Mouse (Mus musculus): ENCODE data around the gene A030005K14Rik.

The A030005K14Rik gene

DNA sequence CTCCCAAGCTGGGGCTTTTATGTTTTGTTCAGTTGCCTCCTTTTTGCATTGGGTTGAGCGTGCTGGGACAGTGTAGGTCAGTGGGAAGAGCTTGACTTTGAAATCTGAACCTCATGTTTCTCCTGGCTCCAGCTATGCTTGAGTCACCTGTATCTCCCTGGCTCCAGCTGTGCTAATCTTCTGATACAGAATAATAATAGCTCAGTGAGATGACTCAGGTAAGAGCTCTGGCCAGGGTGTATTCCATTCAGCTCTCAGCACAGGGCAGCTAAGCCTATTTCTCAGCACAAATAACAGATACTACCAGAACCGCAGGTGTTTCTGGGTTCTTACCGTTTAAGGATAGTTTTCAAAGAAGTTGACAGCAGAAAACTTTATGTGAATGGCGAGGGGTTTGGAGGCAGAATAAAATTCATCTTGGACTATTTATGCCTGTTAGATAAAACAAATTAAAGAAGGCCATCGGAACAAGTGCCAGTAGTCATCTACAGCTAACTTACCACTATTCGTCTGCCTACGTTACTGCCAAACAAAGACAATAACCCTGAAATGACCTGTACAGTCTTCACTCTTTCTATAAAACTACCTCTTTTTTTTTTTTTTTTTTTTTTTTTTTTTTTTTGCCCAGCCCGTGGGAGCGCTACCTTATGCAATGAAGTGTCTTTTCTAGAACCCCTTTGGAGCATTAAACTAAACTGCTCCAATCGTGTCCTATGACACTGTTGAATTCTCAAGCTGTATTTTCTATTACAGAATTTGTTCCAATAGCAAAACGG lies 22.1 kb downstream of the A030005K14Rik start:
- no peak for DNase-seq (ENCODE audit: extremely low read depth, low read depth, low spot score)

DNA sequence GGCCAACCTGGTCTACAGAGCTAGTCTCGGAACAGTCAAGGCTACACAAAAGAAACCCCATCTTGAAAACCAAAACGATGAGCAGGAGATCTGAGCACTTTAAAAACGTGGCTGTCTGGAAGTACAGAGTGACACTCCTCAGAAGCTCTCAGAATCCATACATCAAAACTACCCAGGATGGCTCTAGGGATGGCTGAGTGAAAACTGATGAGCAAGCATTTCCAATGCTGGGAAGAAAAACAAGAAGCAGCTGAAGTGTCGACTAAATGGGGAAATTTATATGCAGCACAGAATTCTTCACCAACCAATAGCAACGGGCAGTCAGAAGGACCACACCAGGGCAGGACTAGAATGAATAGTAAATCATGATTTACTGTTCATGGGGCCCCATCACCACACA lies 24.7 kb downstream of the A030005K14Rik start:
- DNase-seq (ENCODE audit: extremely low read depth, low read depth, low spot score), result no peak

DNA sequence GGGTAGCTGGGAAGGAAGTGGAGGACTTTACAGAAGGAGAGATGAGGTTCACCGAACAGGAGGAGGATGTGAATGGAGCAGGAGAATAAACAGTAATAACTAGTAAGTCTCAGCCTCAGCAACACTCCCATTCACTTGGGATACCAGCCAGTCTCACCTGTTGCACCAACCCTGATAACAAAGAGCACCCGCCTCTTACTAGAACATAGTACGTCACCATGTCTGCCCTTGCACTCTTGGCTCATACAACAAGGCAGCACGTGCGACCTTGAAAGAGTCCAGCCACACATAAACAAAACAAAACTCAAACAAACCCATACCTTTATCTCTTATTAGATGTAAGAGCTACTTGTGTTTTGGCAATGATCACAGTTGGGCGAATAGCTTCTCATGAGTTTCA lies 26.7 kb downstream of the A030005K14Rik start:
- no peak for DNase-seq (ENCODE audit: extremely low read depth, low read depth, low spot score)

DNA sequence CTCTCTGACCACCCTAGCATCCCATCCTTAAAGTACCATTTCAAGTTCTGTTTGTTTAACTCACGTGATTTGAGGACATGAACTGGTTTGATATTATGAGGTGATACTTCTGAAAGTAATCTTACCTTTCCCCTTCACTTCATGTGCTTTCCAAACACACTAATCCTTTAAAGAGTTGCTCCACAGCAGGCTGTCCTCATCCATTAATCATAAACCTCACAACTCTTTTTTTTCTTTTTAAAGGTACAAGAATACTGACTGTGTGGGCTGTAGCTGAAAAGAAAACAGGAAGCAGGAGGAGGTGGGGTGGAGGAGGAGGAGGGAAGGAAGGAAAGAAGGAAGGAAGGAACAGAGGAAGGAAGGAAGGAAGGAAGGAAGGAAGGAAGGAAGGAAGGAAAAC lies 27.2 kb downstream of the A030005K14Rik start:
- DNase-seq (ENCODE audit: extremely low read depth, low read depth, low spot score), result no peak

DNA sequence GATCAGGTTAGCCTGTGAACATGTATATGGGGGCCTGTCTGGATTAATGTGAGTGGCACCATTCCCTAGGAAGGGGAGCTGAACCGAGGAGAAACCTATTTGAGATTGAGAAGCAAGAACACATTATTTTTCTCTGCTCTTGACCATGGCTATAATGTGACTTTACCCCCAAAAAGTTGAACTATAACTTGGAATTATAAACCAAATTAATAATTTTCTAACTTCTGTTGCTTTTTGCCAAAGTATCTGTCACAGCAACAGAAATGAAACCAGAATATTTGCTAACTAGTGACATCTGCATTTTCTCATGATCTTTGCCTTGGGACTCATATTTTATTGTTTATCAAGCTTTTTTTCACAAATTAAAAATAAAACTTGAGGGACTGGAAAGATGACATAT lies 42.6 kb downstream of the A030005K14Rik start:
- DNase-seq (ENCODE audit: extremely low read depth, low read depth, low spot score), result no peak

- DNase-seq (ENCODE audit: extremely low read depth, low read depth, low spot score), result no peak
These were observed 43.8 kb downstream of the A030005K14Rik start for GRCm38 (mm10) chr1:83015329-83015879.

- DNase-seq (ENCODE audit: extremely low read depth, low read depth, low spot score), result no peak
These were observed 44.7 kb downstream of the A030005K14Rik start for GRCm38 (mm10) chr1:83014477-83014876.
